Mouse (Mus musculus): ENCODE measurements at regions not wholly inside any gene's neighbourhood (a gene's known extent, or its start where the extent isn't known, plus 50 kb on each side); places are given as distances from the start of the nearest gene placed in this dataset.

DNA sequence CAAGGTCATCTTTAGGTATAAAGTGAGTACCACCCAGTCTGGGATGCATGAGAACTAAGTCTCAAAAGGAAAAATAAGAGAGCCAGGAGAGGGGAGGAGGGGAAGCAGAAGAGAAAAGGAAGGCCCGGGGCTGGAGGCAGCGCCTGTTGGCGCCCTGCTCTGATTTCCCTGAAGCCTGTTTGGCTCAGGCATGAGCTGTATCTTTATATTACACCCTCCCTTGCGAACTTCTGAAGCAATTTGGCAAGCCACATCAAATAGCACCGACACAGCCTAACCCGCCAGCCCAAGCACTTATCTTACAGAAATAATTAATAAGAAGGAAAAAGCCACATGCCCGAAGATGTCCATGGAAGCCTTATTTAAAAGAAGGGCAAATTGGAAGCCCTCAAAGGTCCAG is 129.5 kb downstream of the Vegfa start:
- TF ChIP-seq HCFC1 (IDR thresholded peaks at IDR 0.05; ENCODE audit: borderline replicate concordance, insufficient read depth, low read length) (no peak), CHD2 (IDR thresholded peaks at IDR 0.05; ENCODE audit: low read depth, low read length) (no peak)
